ENCODE assay signal across 12 mouse cellular contexts in the genomic region with DNA sequence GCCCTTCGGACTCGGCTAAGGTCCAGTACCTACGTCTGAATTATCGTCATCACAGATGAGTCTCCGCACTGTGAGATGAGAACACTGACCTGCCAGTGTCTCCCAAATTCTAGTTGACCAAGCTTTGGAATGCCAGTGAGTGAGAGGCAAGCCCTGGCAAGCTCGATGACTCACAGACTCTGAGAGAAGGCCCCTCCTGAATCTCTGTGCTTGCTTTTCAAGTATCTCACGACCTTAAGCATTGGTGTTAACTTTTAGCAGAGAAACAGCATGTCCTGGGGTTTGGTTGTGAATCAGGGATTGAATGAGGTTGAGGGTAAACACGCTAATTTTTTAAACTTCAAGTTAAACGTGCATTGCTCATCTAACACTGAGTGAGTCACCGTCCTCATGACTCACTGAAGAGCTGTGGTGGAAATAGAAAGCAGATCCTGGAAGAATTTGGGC. TPM values are rescaled to one million over a fixed set of nuclear protein-coding genes. Genes with fewer than 3 reads are reported as not detected.
DNase-seq lines count a peak whose midpoint lies in the region.
"Had no signal": no experiment of that assay in that cellular context is flagged by ENCODE, and none has a peak within 500 bp of the region (broad histone marks: within the 10 kb centered on the region; RNA-seq: fewer than 3 reads in every experiment).

No protein-coding gene starts in this region.

- intact Hi-C loops in left cerebral cortex, postnatal 36 days (cut with DNase I), result no loop called here

- peak; percentile 15 to 74 for DNase-seq in frontal cortex, adult 2 months (ENCODE audit: extremely low spot score in 1 of 2, low spot score in 1 of 2)
- no peak for DNase-seq in frontal cortex, postnatal 10 days (ENCODE audit: low spot score in 2 of 2)
- peak; percentile 75 for DNase-seq in 3134 (ENCODE audit: extremely low read depth, insufficient read length, low spot score)
- peak; percentile 20 for DNase-seq in R1 (ENCODE audit: low read depth, low spot score)
- peak; percentile 15 to 18 for DNase-seq in left cerebral cortex, postnatal 36 days (ENCODE audit: low spot score in 2 of 2)
- DNase-seq in cerebellum, adult 18-20 months, result no peak
- no peak for DNase-seq in spleen, adult 18-20 months
- no peak for DNase-seq in layer of hippocampus, adult 11-12 months (ENCODE audit: low spot score)
- DNase-seq: kidney, postnatal 25 days; thymus, adult 2 months had no signal

RNA-seq across cellular contexts. Expression of a gene that starts 8.0 kb away (rescaled TPM):
- polyA plus RNA-seq in frontal cortex, adult 2 months (2012; rRNA removed), result 0.17 and 0.22 TPM in 2 replicates
- total RNA-seq in left cerebral cortex, postnatal 36 days (2021), result under 1 TPM; 0.49 to 0.79 TPM
- total RNA-seq: hematopoietic stem cell, adult 5-6 weeks had no signal
- polyA plus RNA-seq: erythroblast, embryonic 14.5 days had no signal

RNA-seq across cellular contexts. Expression of a gene that starts 35.5 kb away (rescaled TPM):
- polyA plus RNA-seq in frontal cortex, adult 2 months (2012; rRNA removed), result 14.7 and 17.1 TPM in 2 replicates
- 10 to 100 TPM; 19.3 to 19.7 TPM for total RNA-seq in left cerebral cortex, postnatal 36 days (2021)

Comparison
In these comparisons a context has a peak if more than half of its experiments do, and no peak if none do; other contexts are left out.
1. DNase-seq: peak in frontal cortex, adult 2 months (2 of 2), 3134 (single experiment), R1 (single experiment) and left cerebral cortex, postnatal 36 days (2 of 2); none in frontal cortex, postnatal 10 days (0 of 2), cerebellum, adult 18-20 months (0 of 2), spleen, adult 18-20 months (0 of 2) and layer of hippocampus, adult 11-12 months (single experiment).